Comparison of ENCODE assay signal across 12 mouse cellular contexts in genomic region chr2:62513477-62513876, GRCm38 (mm10). TPM values are rescaled to one million over a fixed set of nuclear protein-coding genes. Genes with fewer than 3 reads are reported as not detected.
DNase-seq lines count a peak whose midpoint lies in the region.
"Had no signal": no experiment of that assay in that cellular context is flagged by ENCODE, and none has a peak within 500 bp of the region (broad histone marks: within the 10 kb centered on the region; RNA-seq: fewer than 3 reads in every experiment).

No protein-coding gene starts in this region.

- DNase-seq in cerebellum, adult 11 months: peak; percentile 29
- DNase-seq in cerebellum, adult 9-11 months: peak; percentile 54
- DNase-seq in layer of hippocampus, adult 18-20 months (ENCODE audit: low spot score in 2 of 2): peak; percentile 58 to 78
- DNase-seq in right cerebral cortex, adult 18-20 months: peak; percentile 88
- no peak for DNase-seq in kidney, postnatal 10 days
- no peak for DNase-seq in heart, postnatal 4 days
- DNase-seq in heart, postnatal 14 days: no peak
- DNase-seq: kidney, adult 9 months; lung, postnatal 36 days; thymus, adult 18-20 months had no signal

- intact Hi-C loops in heart, postnatal 14 days (cut with DNase I): no loop called here

RNA-seq across cellular contexts. Expression of gene Gcg, which starts 30.0 kb away (rescaled TPM):
- total RNA-seq in layer of hippocampus, adult 18-20 months (2021): not detected
- total RNA-seq in heart, postnatal 4 days (2021): not detected
- total RNA-seq in heart, postnatal 14 days (2021): not detected
- total RNA-seq: gastrocnemius, adult 18-20 months; liver, adult 2 months had no signal

Comparison
In these comparisons a context has a peak if more than half of its experiments do, and no peak if none do; other contexts are left out.
1. DNase-seq: peak in cerebellum, adult 11 months (single experiment), cerebellum, adult 9-11 months (single experiment), layer of hippocampus, adult 18-20 months (2 of 2) and right cerebral cortex, adult 18-20 months (single experiment); none in kidney, postnatal 10 days (single experiment), heart, postnatal 4 days (single experiment) and heart, postnatal 14 days (0 of 2).